Comparison of ENCODE assay signal across 10 mouse cellular contexts in genomic region chr2:52979280-52979763, GRCm38 (mm10).
DNase-seq lines count a peak whose midpoint lies in the region; ATAC-seq lines count a peak whose summit lies in the region.
"Had no signal": no experiment of that assay in that cellular context is flagged by ENCODE, and none has a peak within 500 bp of the region (broad histone marks: within the 10 kb centered on the region; RNA-seq: fewer than 3 reads in every experiment).

No protein-coding gene starts in this region.

- no peak for ATAC-seq in hindbrain, embryonic 12.5 days (ENCODE audit: low FRiP score)
- no peak for ATAC-seq in limb, embryonic 13.5 days (ENCODE audit: low FRiP score, low read depth)

- H3K27me3 ChIP-seq in hindbrain, embryonic 12.5 days: no peaks in the 10 kb centered on the region
- no peaks in the 10 kb centered on the region for H3K27me3 ChIP-seq in hindbrain, embryonic 10.5 days (ENCODE audit: insufficient read depth, poor library complexity, severe bottlenecking)
- H3K27me3 ChIP-seq in limb, embryonic 13.5 days: no peaks in the 10 kb centered on the region

- 55% methylated on average over 4 of the region's 4 CpGs for WGBS in hindbrain, embryonic 12.5 days
- 77% methylated on average over 4 of the region's 4 CpGs for WGBS in hindbrain, embryonic 10.5 days
- 3% methylated on average over 4 of the region's 4 CpGs for WGBS in limb, embryonic 13.5 days

- intact Hi-C loops in left cerebral cortex, postnatal 36 days (cut with DNase I): no loop called here

- no peaks in the 10 kb centered on the region for H3K36me3 ChIP-seq in hindbrain, embryonic 12.5 days
- no peaks in the 10 kb centered on the region for H3K36me3 ChIP-seq in hindbrain, embryonic 10.5 days
- no peaks in the 10 kb centered on the region for H3K36me3 ChIP-seq in limb, embryonic 13.5 days

- no peak overlapping the region for H3K4me2 ChIP-seq in hindbrain, embryonic 12.5 days (replicated peaks)
- H3K4me2 ChIP-seq in limb, embryonic 13.5 days (replicated peaks): no peak overlapping the region

- H3K4me1 ChIP-seq in hindbrain, embryonic 12.5 days: peaks cover 18% of the 10 kb centered on the region; the same call in 1 of the 2 replicates
- H3K4me1 ChIP-seq in hindbrain, embryonic 10.5 days (replicated peaks): peaks cover 7% of the 10 kb centered on the region; the same call in 1 of the 2 replicates
- peaks cover 70% of the 10 kb centered on the region for H3K4me1 ChIP-seq in limb, embryonic 13.5 days

- H3K9me3 ChIP-seq in hindbrain, embryonic 12.5 days (replicated peaks): no peaks in the 10 kb centered on the region
- peaks cover 3% of the 10 kb centered on the region; the same call in 1 of the 2 replicates for H3K9me3 ChIP-seq in hindbrain, embryonic 10.5 days
- H3K9me3 ChIP-seq in limb, embryonic 13.5 days: no peaks in the 10 kb centered on the region

- no peak overlapping the region for H3K4me3 ChIP-seq in hindbrain, embryonic 12.5 days
- no peak overlapping the region for H3K4me3 ChIP-seq in hindbrain, embryonic 10.5 days
- no peak overlapping the region for H3K4me3 ChIP-seq in limb, embryonic 13.5 days

- DNase-seq in hindbrain, embryonic 10.5 days (ENCODE audit: low spot score): no peak
- peak; percentile 67 for DNase-seq in Muller cell, postnatal 12 days (ENCODE audit: inconsistent ontology term)
- peak; percentile 64 for DNase-seq in forelimb bud, embryonic 11.5 days (ENCODE audit: low read depth, low spot score)
- DNase-seq in cerebellum, adult 11 months: no peak
- no peak for DNase-seq in ovary, postnatal 10 days (ENCODE audit: low spot score)
- DNase-seq in left cerebral cortex, postnatal 36 days (ENCODE audit: low spot score in 2 of 2): no peak
- DNase-seq: cerebellum, postnatal 14 days; heart, postnatal 4 days had no signal

- no peak overlapping the region for H3K9ac ChIP-seq in hindbrain, embryonic 12.5 days
- no peak overlapping the region for H3K9ac ChIP-seq in limb, embryonic 13.5 days

- H3K27ac ChIP-seq in hindbrain, embryonic 12.5 days: peak overlapping the region; percentile 42
- H3K27ac ChIP-seq in hindbrain, embryonic 10.5 days: no peak overlapping the region; the same call in 1 of the 2 replicates
- peak overlapping the region; percentile 87 for H3K27ac ChIP-seq in limb, embryonic 13.5 days

Comparison
In these comparisons a context has a peak if more than half of its experiments do, and no peak if none do; other contexts are left out.
1. DNase-seq: peak in Muller cell, postnatal 12 days (single experiment) and forelimb bud, embryonic 11.5 days (single experiment); none in hindbrain, embryonic 10.5 days (single experiment), cerebellum, adult 11 months (single experiment), ovary, postnatal 10 days (single experiment) and left cerebral cortex, postnatal 36 days (0 of 2).